8 mouse cellular contexts compared by ENCODE assay signal in genomic region chr8:84664566-84665384, GRCm38 (mm10). TPM values are rescaled to one million over a fixed set of nuclear protein-coding genes. Genes with fewer than 3 reads are reported as not detected.
DNase-seq lines count a peak whose midpoint lies in the region; ATAC-seq and TF ChIP-seq lines count a peak whose summit lies in the region.

No protein-coding gene starts in this region.

- H3K27ac ChIP-seq in heart, embryonic 12.5 days (ENCODE audit: poor library complexity, severe bottlenecking), result peak overlapping the region; percentile 98
- H3K27ac ChIP-seq in kidney, embryonic 16.5 days (ENCODE audit: low read length), result peak overlapping the region; percentile 97
- peak overlapping the region; percentile 86 for H3K27ac ChIP-seq in midbrain, postnatal 0 days (ENCODE audit: low read depth, low read length)

- peak overlapping the region; percentile 78 for H3K9ac ChIP-seq in heart, embryonic 12.5 days
- H3K9ac ChIP-seq in kidney, embryonic 16.5 days (replicated peaks; ENCODE audit: low read length), result peak overlapping the region; percentile 82
- H3K9ac ChIP-seq in midbrain, postnatal 0 days (replicated peaks; ENCODE audit: low read length, poor library complexity, severe bottlenecking), result peak overlapping the region; percentile 70

- under 1% methylated on average over 29 of the region's 29 CpGs for WGBS in heart, embryonic 12.5 days
- under 1% methylated on average over 29 of the region's 29 CpGs for WGBS in kidney, embryonic 16.5 days
- WGBS in midbrain, postnatal 0 days, result under 1% methylated on average over 29 of the region's 29 CpGs

- H3K4me2 ChIP-seq in heart, embryonic 12.5 days, result peak overlapping the region; percentile 85
- peak overlapping the region; percentile 72 for H3K4me2 ChIP-seq in kidney, embryonic 16.5 days (replicated peaks; ENCODE audit: low read depth, low read length)
- peak overlapping the region; percentile 73 for H3K4me2 ChIP-seq in midbrain, postnatal 0 days (ENCODE audit: low read depth, low read length, poor library complexity, severe bottlenecking)

- peak; percentile 91 for DNase-seq in A20 (ENCODE audit: low read depth, low spot score)
- DNase-seq in brain, embryonic 14.5 days (ENCODE audit: low read depth), result peak; percentile 94
- peak; percentile 87 for DNase-seq in liver
- DNase-seq in midbrain, postnatal 0 days (ENCODE audit: low spot score), result peak; percentile 91
- DNase-seq in spleen, postnatal 10 days (ENCODE audit: low spot score in 2 of 2), result peak; percentile 80 to 89

- H3K9me3 ChIP-seq in erythroblast, embryonic 14.5 days (ENCODE audit: control insufficient read depth, low read length), result no peaks in the 10 kb centered on the region
- H3K9me3 ChIP-seq in heart, embryonic 12.5 days (replicated peaks), result no peaks in the 10 kb centered on the region
- H3K9me3 ChIP-seq in kidney, embryonic 16.5 days (ENCODE audit: low read length), result no peaks in the 10 kb centered on the region
- H3K9me3 ChIP-seq in midbrain, postnatal 0 days (ENCODE audit: low read length), result no peaks in the 10 kb centered on the region

- H3K36me3 ChIP-seq in erythroblast, embryonic 14.5 days (ENCODE audit: control insufficient read depth), result peaks cover 20% of the 10 kb centered on the region
- H3K36me3 ChIP-seq in heart, embryonic 12.5 days, result peaks cover 11% of the 10 kb centered on the region; the same call in 1 of the 2 replicates
- H3K36me3 ChIP-seq in kidney, embryonic 16.5 days (ENCODE audit: insufficient read depth, low read length), result 0 out of 2 replicates have a peak, but pooled peaks cover 5% of the 10 kb centered on the region
- H3K36me3 ChIP-seq in midbrain, postnatal 0 days (ENCODE audit: insufficient read depth, low read length), result peaks cover 8% of the 10 kb centered on the region; the same call in 1 of the 2 replicates

- ATAC-seq in heart, embryonic 12.5 days (ENCODE audit: insufficient number of reproducible peaks, low FRiP score), result peak; percentile 33; the same call in 1 of the 2 replicates
- peak; percentile 16; the same call in 1 of the 2 replicates for ATAC-seq in kidney, embryonic 16.5 days (ENCODE audit: low FRiP score, low TSS enrichment)
- peak; percentile 76 for ATAC-seq in midbrain, postnatal 0 days (ENCODE audit: low FRiP score)

- H3K4me1 ChIP-seq in erythroblast, embryonic 14.5 days (ENCODE audit: control insufficient read depth), result peaks cover 84% of the 10 kb centered on the region
- H3K4me1 ChIP-seq in heart, embryonic 12.5 days (replicated peaks), result peaks cover 20% of the 10 kb centered on the region
- peaks cover 19% of the 10 kb centered on the region for H3K4me1 ChIP-seq in kidney, embryonic 16.5 days (ENCODE audit: insufficient read depth, low read length)
- H3K4me1 ChIP-seq in midbrain, postnatal 0 days (ENCODE audit: insufficient read depth, low read length), result peaks cover 4% of the 10 kb centered on the region; the same call in 1 of the 2 replicates

- H3K27me3 ChIP-seq in erythroblast, embryonic 14.5 days (ENCODE audit: control insufficient read depth), result peaks cover 2% of the 10 kb centered on the region
- no peaks in the 10 kb centered on the region for H3K27me3 ChIP-seq in heart, embryonic 12.5 days (replicated peaks)
- H3K27me3 ChIP-seq in kidney, embryonic 16.5 days (ENCODE audit: insufficient read depth, low read length), result no peaks in the 10 kb centered on the region
- H3K27me3 ChIP-seq in midbrain, postnatal 0 days (ENCODE audit: insufficient read depth, low read length), result 0 out of 2 replicates have a peak, but pooled peaks cover 1% of the 10 kb centered on the region

- peak overlapping the region; percentile 92 for H3K4me3 ChIP-seq in erythroblast, embryonic 14.5 days (replicated peaks)
- H3K4me3 ChIP-seq in heart, embryonic 12.5 days, result peak overlapping the region; percentile 91
- peak overlapping the region; percentile 80 for H3K4me3 ChIP-seq in kidney, embryonic 16.5 days (ENCODE audit: low read length)
- peak overlapping the region; percentile 58 for H3K4me3 ChIP-seq in midbrain, postnatal 0 days (ENCODE audit: low read depth, low read length)

- peak; percentile 43; the same call in 1 of the 2 replicates for TF ChIP-seq CTCF in brain, embryonic 14.5 days (IDR thresholded peaks at IDR 0.05; ENCODE audit: borderline replicate concordance, extremely low read depth, insufficient read depth, insufficient read length)
- peak; percentile 72 for TF ChIP-seq CTCF in midbrain, postnatal 0 days (IDR thresholded peaks at IDR 0.05)

- TF ChIP-seq POLR2A in brain, embryonic 14.5 days (IDR thresholded peaks at IDR 0.05; ENCODE audit: borderline replicate concordance, extremely low read depth, insufficient read depth, insufficient read length, poor library complexity, severe bottlenecking), result peak; percentile 15; the same call in 1 of the 2 replicates

RNA-seq across cellular contexts. Expression of gene Ier2, which starts 2.1 kb away (rescaled TPM):
- polyA plus RNA-seq in brain, embryonic 14.5 days (2012; rRNA removed), result 7.3 and 11.0 TPM in 2 replicates
- 17.2 and 18.5 TPM in 2 replicates for polyA plus RNA-seq in erythroblast, embryonic 14.5 days (2012)
- polyA plus RNA-seq in heart, embryonic 12.5 days (2016; fragmentation: Nextera tagmentation; extraction: Ambion mirVana), result 63.4 and 68.1 TPM in 2 replicates
- polyA plus RNA-seq in kidney, embryonic 16.5 days (2015; fragmentation: Nextera tagmentation; extraction: Ambion mirVana), result 73.5 and 78.0 TPM in 2 replicates
- total RNA-seq in midbrain, postnatal 0 days (2014; rRNA removed), result 3.9 and 4.3 TPM in 2 replicates
- 12.8 and 14.7 TPM in 2 replicates for polyA plus RNA-seq in midbrain, postnatal 0 days (2015; fragmentation: Nextera tagmentation; extraction: Ambion mirVana)

RNA-seq across cellular contexts. Expression of gene Trmt1, which starts 21.3 kb away (rescaled TPM):
- polyA plus RNA-seq in brain, embryonic 14.5 days (2012; rRNA removed), result 113 and 120 TPM in 2 replicates
- polyA plus RNA-seq in erythroblast, embryonic 14.5 days (2012), result 8.9 and 9.0 TPM in 2 replicates
- polyA plus RNA-seq in heart, embryonic 12.5 days (2016; fragmentation: Nextera tagmentation; extraction: Ambion mirVana), result 46.2 and 49.5 TPM in 2 replicates
- polyA plus RNA-seq in kidney, embryonic 16.5 days (2015; fragmentation: Nextera tagmentation; extraction: Ambion mirVana), result 81.5 and 82.9 TPM in 2 replicates
- 88.5 and 99.5 TPM in 2 replicates for total RNA-seq in midbrain, postnatal 0 days (2014; rRNA removed)
- polyA plus RNA-seq in midbrain, postnatal 0 days (2015; fragmentation: Nextera tagmentation; extraction: Ambion mirVana), result 74.2 and 75.0 TPM in 2 replicates

RNA-seq across cellular contexts. Expression of gene Nacc1, which starts 22.9 kb away (rescaled TPM):
- polyA plus RNA-seq in brain, embryonic 14.5 days (2012; rRNA removed), result 81.8 and 87.0 TPM in 2 replicates
- polyA plus RNA-seq in erythroblast, embryonic 14.5 days (2012), result 7.0 and 8.5 TPM in 2 replicates
- 20.9 and 21.3 TPM in 2 replicates for polyA plus RNA-seq in heart, embryonic 12.5 days (2016; fragmentation: Nextera tagmentation; extraction: Ambion mirVana)
- 22.5 and 26.7 TPM in 2 replicates for polyA plus RNA-seq in kidney, embryonic 16.5 days (2015; fragmentation: Nextera tagmentation; extraction: Ambion mirVana)
- 87.2 and 102 TPM in 2 replicates for total RNA-seq in midbrain, postnatal 0 days (2014; rRNA removed)
- polyA plus RNA-seq in midbrain, postnatal 0 days (2015; fragmentation: Nextera tagmentation; extraction: Ambion mirVana), result 13.7 and 13.8 TPM in 2 replicates

RNA-seq across cellular contexts. Expression of gene Lyl1, which starts 36.5 kb away (rescaled TPM):
- polyA plus RNA-seq in brain, embryonic 14.5 days (2012; rRNA removed), result 3.4 and 4.7 TPM in 2 replicates
- polyA plus RNA-seq in erythroblast, embryonic 14.5 days (2012), result 61.4 and 62.8 TPM in 2 replicates
- 18.1 and 19.7 TPM in 2 replicates for polyA plus RNA-seq in heart, embryonic 12.5 days (2016; fragmentation: Nextera tagmentation; extraction: Ambion mirVana)
- polyA plus RNA-seq in kidney, embryonic 16.5 days (2015; fragmentation: Nextera tagmentation; extraction: Ambion mirVana), result 7.9 and 8.1 TPM in 2 replicates
- 4.6 and 4.8 TPM in 2 replicates for total RNA-seq in midbrain, postnatal 0 days (2014; rRNA removed)
- polyA plus RNA-seq in midbrain, postnatal 0 days (2015; fragmentation: Nextera tagmentation; extraction: Ambion mirVana), result 2.0 and 2.8 TPM in 2 replicates

RNA-seq across cellular contexts. Expression of gene G430095P16Rik, which starts 58.0 kb away (rescaled TPM):
- polyA plus RNA-seq in brain, embryonic 14.5 days (2012; rRNA removed), result 0.92 and 1.5 TPM in 2 replicates
- polyA plus RNA-seq in erythroblast, embryonic 14.5 days (2012), result 11.0 and 11.9 TPM in 2 replicates
- 5.4 and 6.9 TPM in 2 replicates for polyA plus RNA-seq in heart, embryonic 12.5 days (2016; fragmentation: Nextera tagmentation; extraction: Ambion mirVana)
- 2.3 and 2.8 TPM in 2 replicates for polyA plus RNA-seq in kidney, embryonic 16.5 days (2015; fragmentation: Nextera tagmentation; extraction: Ambion mirVana)
- total RNA-seq in midbrain, postnatal 0 days (2014; rRNA removed), result not detected in 2 replicates
- polyA plus RNA-seq in midbrain, postnatal 0 days (2015; fragmentation: Nextera tagmentation; extraction: Ambion mirVana), result 0.39 and 0.71 TPM in 2 replicates

Comparison
In these comparisons a context has a peak if more than half of its experiments do, and no peak if none do; other contexts are left out.
1. Peak in every context shown above with its lines: DNase-seq, ATAC-seq, H3K4me3 ChIP-seq and H3K27ac ChIP-seq.
2. ATAC-seq: peak in every context shown above with its lines; median percentile 76 in midbrain, postnatal 0 days; 33 in heart, embryonic 12.5 days; 16 in kidney, embryonic 16.5 days.